Mouse (Mus musculus): ENCODE data around the gene Casp7. TPM values are rescaled to one million over a fixed set of nuclear protein-coding genes. Genes with fewer than 3 reads are reported as not detected.
A peak's percentile ranks its signal among the peaks of the same experiment; 100 is the strongest.

Casp7 gene
- polyA plus RNA-seq, 1 experiment from 2014 or later, result 20.5 TPM

DNA sequence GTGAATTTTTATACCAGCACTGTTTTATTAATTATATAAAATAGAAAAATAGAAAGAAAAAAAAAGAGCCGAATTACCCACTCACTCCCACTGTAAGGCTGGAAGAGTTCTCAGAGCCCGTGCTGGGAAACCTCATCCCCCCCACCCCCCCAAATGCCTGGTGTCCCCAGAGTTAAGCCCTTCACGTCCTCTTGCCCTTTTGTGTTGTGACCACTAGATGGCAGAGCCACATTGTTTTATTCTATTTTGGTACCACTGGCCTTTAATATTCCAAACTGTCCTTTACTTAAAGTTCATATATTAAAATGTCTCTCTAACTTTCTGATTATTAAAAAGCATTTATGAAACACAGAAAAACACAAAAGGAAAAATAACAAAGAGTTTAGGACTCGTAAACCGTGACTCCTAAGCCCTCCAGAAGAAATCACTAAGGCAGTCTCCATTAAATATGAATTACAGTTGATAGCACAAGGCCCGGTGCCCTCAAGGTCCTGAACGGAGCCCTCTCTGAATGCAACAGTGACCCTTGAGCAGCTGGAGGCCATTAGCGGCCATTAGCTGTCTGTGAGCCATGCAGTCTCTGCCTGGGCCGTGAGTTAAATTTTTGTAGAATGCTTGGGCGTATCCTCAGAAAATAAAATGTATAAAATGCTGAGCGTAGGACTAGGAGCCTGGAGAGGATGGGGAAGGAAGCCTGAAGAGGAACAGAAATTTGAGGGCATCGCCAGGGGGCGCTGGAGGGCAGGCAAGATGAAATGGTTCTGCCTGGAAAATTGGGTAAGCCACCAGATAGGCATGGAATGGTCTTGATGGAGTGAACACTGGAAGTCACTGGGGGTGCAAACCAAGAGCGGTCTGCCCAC is 25.8 kb downstream of the Casp7 start:
- POLR2A ChIA-PET, result interaction anchor here (0.9 to 2.3 kb wide), 5 partner anchors 42 to 354 kb away, joined by 3 to 10 read pairs (median 3); partner anchors contain the start of genes Dclre1a and Nhlrc2
- TF ChIP-seq CTCF (IDR thresholded peaks at IDR 0.05), result peak; percentile 98
- ATAC-seq, result peak; percentile 63
- H3K27me3 ChIP-seq, result no peaks in the 10 kb centered on the region
- in situ Hi-C loops (cut with MboI; ENCODE audit: low pct_unique_long_range_greater_than_20kb), result loop anchor here (5.0 to 10.0 kb wide), 2 partner anchors 355 to 482 kb away; no protein-coding TSS in a partner anchor
- DNase-seq (ENCODE audit: low read depth, low spot score), result peak; percentile 71
- CTCF ChIA-PET, result interaction anchor here (0.9 to 2.2 kb wide), 13 partner anchors 9 to 353 kb away, joined by 3 to 14 read pairs (median 4); no protein-coding TSS in a partner anchor

- in situ Hi-C loops (cut with MboI; ENCODE audit: low pct_unique_long_range_greater_than_20kb), result loop anchor here (5.0 to 10.0 kb wide), 2 partner anchors 354 to 481 kb away; no protein-coding TSS in a partner anchor
- no peaks in the 10 kb centered on the region for H3K27me3 ChIP-seq
- CTCF ChIA-PET, result interaction anchor here (0.8 to 2.2 kb wide), 17 partner anchors 8 to 352 kb away, joined by 3 to 14 read pairs (median 4); partner anchors contain the start of genes Dclre1a, Nhlrc2 and Plekhs1
- no peak for TF ChIP-seq CTCF (IDR thresholded peaks at IDR 0.05)
- POLR2A ChIA-PET, result interaction anchor here (0.9 to 2.3 kb wide), 6 partner anchors 13 to 353 kb away, joined by 3 to 10 read pairs (median 3); partner anchors contain the start of genes Dclre1a and Nhlrc2
- ATAC-seq (peak; percentile 17), DNase-seq (ENCODE audit: low read depth, low spot score) (no peak)
Measured at GRCm38 (mm10) chr19:56423370-56423769, 26.4 kb downstream of the Casp7 start.

DNA sequence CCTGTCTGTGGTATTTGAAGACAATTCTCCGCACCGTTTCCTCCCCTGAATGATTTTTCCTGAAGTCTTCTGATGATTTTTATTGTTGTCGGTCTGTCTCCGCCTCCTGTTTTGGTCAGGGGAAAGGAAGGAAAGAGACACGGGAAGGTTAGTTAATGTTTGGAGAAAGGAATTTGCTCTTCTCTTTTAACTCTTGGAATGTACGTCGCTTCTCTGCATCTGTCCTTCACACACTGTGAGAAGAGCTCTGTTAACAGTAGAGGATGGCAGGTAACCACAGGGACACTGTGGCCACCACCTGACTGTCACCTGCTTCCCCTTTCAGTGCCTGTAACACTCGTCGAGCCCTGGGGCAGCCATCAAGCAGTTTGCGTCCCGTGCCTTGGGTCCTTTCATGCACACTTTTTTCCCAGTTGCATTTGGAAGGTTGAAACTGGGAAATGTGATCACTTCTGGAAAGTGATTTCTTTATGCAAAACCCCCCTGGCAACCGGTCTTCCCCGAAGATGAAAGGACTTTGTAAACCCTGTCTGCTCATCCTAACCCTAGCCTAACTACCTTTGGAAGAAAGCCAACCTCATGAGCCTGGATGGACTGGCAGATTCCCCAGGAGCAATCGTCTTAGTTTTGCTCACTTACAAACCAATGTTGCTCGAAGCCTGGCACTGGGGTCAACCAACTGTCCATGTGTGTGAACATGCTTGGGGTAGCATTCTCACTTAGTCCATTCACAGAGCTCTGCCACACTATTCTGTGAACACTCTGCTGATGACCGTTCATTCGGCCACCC is 27.9 kb downstream of the Casp7 start:
- TF ChIP-seq CTCF (IDR thresholded peaks at IDR 0.05), result no peak

DNA sequence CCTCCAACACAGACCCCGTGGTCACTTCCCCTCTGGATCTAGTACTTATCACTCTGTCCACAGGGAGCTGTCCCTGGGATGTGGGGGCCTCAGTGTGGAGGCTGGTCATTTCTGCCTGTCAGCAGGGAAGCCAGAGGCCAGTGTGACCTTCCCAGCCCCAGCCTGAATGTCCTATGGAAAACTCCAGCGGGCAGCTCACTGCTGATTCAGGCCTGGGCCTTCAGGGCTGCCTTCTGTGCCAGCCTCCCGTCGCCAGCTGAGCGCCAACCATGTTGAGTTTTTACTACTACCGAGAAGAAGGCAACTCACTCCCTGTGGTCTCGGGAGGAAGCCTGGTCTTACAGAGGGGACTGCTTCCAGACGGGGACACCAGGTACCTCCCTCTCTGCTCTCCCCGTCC is 28.6 kb downstream of the Casp7 start:
- CTCF ChIA-PET, result interaction anchor here (0.9 to 1.9 kb wide), 3 partner anchors 10 to 80 kb away, joined by 3 to 11 read pairs (median 3); no protein-coding TSS in a partner anchor
- no peak for TF ChIP-seq CTCF (IDR thresholded peaks at IDR 0.05)
- POLR2A ChIA-PET, result interaction anchor here (0.8 to 1.6 kb wide), 3 partner anchors 80 to 357 kb away, joined by 4 to 6 read pairs (median 4); partner anchors contain the start of genes Dclre1a and Nhlrc2
- H3K27me3 ChIP-seq, result no peaks in the 10 kb centered on the region
- ATAC-seq, result no peak
- in situ Hi-C loops (cut with MboI; ENCODE audit: low pct_unique_long_range_greater_than_20kb), result loop anchor here (10.0 kb wide), 1 partner anchor 479 kb away; no protein-coding TSS in a partner anchor
- DNase-seq (ENCODE audit: low read depth, low spot score), result no peak

More for the DNA sequence above, 27.9 kb downstream of the Casp7 start:
- in situ Hi-C loops (cut with MboI; ENCODE audit: low pct_unique_long_range_greater_than_20kb), result loop anchor here (5.0 to 10.0 kb wide), 2 partner anchors 352 to 480 kb away; no protein-coding TSS in a partner anchor
- ATAC-seq, result peak; percentile 9
- no peak for DNase-seq (ENCODE audit: low read depth, low spot score)
- POLR2A ChIA-PET, result interaction anchor here (0.7 to 1.6 kb wide), 3 partner anchors 98 to 357 kb away, joined by 3 to 6 read pairs (median 4); partner anchors contain the start of genes Dclre1a and Nhlrc2
- no peaks in the 10 kb centered on the region for H3K27me3 ChIP-seq
- CTCF ChIA-PET, result interaction anchor here (0.9 to 1.5 kb wide), 2 partner anchors 12 to 79 kb away, joined by 3 to 4 read pairs; no protein-coding TSS in a partner anchor

DNA sequence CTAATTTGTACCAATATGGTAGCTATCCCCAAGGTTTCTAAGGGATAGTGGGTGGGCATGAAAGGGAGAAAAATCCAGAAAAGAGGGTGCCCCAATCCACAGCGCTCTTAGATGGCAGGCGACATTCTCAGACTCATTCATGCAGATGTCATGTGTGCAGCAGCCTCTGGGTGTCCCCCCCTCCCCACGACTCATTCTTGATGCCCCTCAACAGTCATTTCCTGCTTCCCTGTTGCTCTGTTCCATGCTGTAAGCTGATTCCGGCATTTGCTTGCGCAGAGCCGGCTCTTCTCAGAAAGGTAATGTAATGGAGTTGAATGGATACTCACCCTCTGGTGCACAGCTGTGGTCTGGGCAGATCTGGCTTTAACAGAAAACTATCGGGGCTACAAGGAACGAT is 33.4 kb downstream of the Casp7 start:
- DNase-seq (ENCODE audit: low read depth, low spot score), result no peak
- H3K27me3 ChIP-seq, result no peaks in the 10 kb centered on the region
- TF ChIP-seq CTCF (IDR thresholded peaks at IDR 0.05), result no peak
- POLR2A ChIA-PET, result interaction anchor here (1.5 kb wide), 1 partner anchor 106 kb away, joined by 5 read pairs; no protein-coding TSS in a partner anchor
- CTCF ChIA-PET, result interaction anchor here (0.9 to 1.3 kb wide), 2 partner anchors 29 to 346 kb away, joined by 3 to 5 read pairs; no protein-coding TSS in a partner anchor
- in situ Hi-C loops (cut with MboI; ENCODE audit: low pct_unique_long_range_greater_than_20kb), result no loop called here
- ATAC-seq, result no peak

- CTCF ChIA-PET, result no interaction called here
- H3K27me3 ChIP-seq, result no peaks in the 10 kb centered on the region
- no peak for ATAC-seq
- in situ Hi-C loops (cut with MboI; ENCODE audit: low pct_unique_long_range_greater_than_20kb), result no loop called here
- TF ChIP-seq CTCF (IDR thresholded peaks at IDR 0.05), result no peak
- no peak for DNase-seq (ENCODE audit: low read depth, low spot score)
- POLR2A ChIA-PET, result no interaction called here
Measured at GRCm38 (mm10) chr19:56432706-56433105, 35.8 kb downstream of the Casp7 start.

DNA sequence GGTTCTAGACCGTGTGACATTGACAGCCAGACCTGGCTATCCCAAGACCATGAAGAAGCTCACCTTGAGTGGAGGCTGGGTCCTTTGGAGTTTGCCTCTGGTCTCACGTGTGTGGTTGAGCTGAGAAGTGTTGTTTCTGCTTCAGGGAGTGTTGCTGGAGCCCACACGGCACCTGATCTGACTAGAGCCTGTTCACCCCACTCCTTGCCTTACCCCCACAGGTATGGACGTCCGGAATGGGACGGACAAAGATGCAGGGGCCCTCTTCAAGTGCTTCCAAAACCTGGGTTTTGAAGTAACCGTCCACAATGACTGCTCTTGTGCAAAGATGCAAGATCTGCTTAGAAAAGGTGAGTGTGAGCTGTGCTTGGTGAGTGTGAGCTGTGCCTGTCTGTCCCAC is 36.7 kb downstream of the Casp7 start:
- in situ Hi-C loops (cut with MboI; ENCODE audit: low pct_unique_long_range_greater_than_20kb), result no loop called here
- ATAC-seq (no peak), DNase-seq (ENCODE audit: low read depth, low spot score) (no peak)
- TF ChIP-seq CTCF (IDR thresholded peaks at IDR 0.05), result no peak
- ChIA-PET CTCF (interaction anchor here (0.7 kb wide), 1 partner anchor 102 kb away, joined by 3 read pairs; no protein-coding TSS in a partner anchor), POLR2A (no interaction called here)
- no peaks in the 10 kb centered on the region for H3K27me3 ChIP-seq

GRCm38 (mm10) chr19:56436380-56436779 is 39.5 kb downstream of the Casp7 start:
- in situ Hi-C loops (cut with MboI; ENCODE audit: low pct_unique_long_range_greater_than_20kb), result no loop called here
- ChIA-PET CTCF (interaction anchor here (0.7 to 2.4 kb wide), 3 partner anchors 10 to 13 kb away, joined by 3 to 11 read pairs (median 3); no protein-coding TSS in a partner anchor), POLR2A (interaction anchor here (1.2 kb wide), 1 partner anchor 13 kb away, joined by 3 read pairs; no protein-coding TSS in a partner anchor)
- no peak for ATAC-seq
- no peak for DNase-seq (ENCODE audit: low read depth, low spot score)
- no peak for TF ChIP-seq CTCF (IDR thresholded peaks at IDR 0.05)
- H3K27me3 ChIP-seq, result no peaks in the 10 kb centered on the region

DNA sequence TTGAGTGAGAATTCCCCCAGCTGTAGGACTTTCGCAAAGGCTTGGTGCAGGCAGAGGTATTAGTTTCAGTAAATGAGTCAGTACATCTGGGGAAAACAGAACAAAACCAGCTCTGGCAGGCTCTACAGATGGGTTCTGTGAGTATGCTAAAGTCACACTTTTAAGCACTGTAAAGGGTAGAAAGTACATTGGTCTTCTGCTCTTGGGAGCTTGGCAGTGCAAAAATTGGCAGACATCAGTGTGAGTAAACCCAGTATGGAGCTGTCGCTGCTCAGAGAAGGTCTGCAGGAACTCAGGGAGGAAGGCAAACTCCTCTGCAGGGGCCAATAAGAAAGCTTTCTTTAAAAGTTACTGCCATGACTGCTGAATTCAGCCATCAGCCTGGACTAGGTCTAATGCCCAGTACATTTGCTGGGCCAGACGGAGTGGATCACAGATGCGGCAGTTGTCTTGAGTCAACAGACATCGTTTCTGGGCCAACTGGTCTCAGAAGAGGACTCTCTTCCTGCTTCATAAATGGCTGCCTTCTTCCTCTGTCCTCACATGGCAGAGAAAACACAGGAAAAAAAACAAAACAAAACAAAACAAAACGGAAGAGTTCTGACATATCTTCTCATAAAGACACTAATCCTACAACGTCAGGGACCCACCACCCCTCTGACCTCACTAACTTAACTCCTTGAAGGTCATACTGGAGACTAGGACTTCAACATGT is 41.6 kb downstream of the Casp7 start:
- in situ Hi-C loops (cut with MboI; ENCODE audit: low pct_unique_long_range_greater_than_20kb), result no loop called here
- POLR2A ChIA-PET, result interaction anchor here (1.5 kb wide), 1 partner anchor 10 kb away, joined by 3 read pairs; no protein-coding TSS in a partner anchor
- CTCF ChIA-PET, result no interaction called here
- DNase-seq (ENCODE audit: low read depth, low spot score) (no peak), ATAC-seq (no peak)
- no peaks in the 10 kb centered on the region for H3K27me3 ChIP-seq
- TF ChIP-seq CTCF (IDR thresholded peaks at IDR 0.05), result no peak

Measured in Patski (cell line).